Mouse (Mus musculus): ENCODE data around the gene Polr3g. TPM values are rescaled to one million over a fixed set of nuclear protein-coding genes. Genes with fewer than 3 reads are reported as not detected.

Gene Polr3g
- 17.8 TPM for polyA plus RNA-seq (2014; fragmentation: Illumina TruSeq; extraction: RNeasy Lipid Tissue Mini Kit (QIAGEN cat#74804); ENCODE audit: low read depth, low replicate concordance)

GRCm38 (mm10) chr13:81710775-81711545 lies at the start of gene Polr3g, which contains the start of gene Mblac2:
Gene Polr3g, minus strand, starts transcription at chr13:81711013.
Gene Mblac2, plus strand, starts transcription at chr13:81711341.

GRCm38 (mm10) chr13:81657351-81658052 lies 53.3 kb downstream of the Polr3g start, which contains the start of gene Lysmd3:
Gene Lysmd3, plus strand, starts transcription at chr13:81657663.

DNA sequence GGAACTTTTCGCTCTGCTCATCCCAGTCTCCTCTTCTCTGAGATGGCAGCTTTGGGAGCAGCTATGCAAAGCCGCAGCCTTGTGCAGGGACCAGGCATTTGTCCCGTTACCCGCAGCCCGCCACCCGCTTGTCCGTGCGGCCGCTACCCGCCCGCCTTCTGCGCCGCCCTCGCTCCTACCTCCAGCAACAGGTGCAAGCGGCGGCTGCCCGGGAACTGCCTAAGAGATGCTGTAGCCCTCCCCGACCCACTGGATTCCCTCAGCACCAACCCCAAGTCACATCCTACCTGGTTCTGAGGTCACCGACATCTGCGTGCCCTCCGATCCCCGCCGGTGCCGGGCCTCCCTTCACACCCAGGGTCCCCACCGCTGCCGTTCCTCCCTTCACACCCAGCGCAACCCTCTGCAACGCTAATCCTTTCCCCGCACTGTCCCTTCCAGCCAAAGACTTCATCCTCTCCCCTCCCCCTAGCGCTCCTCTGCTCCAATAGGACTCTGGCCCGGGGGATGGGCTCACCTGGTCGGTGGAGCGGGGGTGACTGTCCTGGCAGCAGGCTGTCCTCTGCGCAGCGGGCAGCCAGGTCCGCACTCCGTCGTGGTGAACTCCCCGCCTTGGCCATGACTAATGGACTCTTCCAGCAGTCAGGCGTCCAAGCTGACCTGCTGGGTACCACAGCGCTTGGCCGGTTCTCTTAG lies 77.9 kb downstream of the Polr3g start, which contains the start of gene Adgrv1:
TSS of gene Adgrv1 (minus strand) at position 435 of the 696 bp plus-strand sequence.

Other genes with a start within 250 kb of the Polr3g start
- gene Adgrv1, start 77.9 kb downstream of the Polr3g start, polyA plus RNA-seq (2014; fragmentation: Illumina TruSeq; extraction: RNeasy Lipid Tissue Mini Kit (QIAGEN cat#74804); ENCODE audit: low read depth, low replicate concordance): 2.0 TPM
- 54.9 TPM for gene Lysmd3, start 53.4 kb downstream of the Polr3g start, polyA plus RNA-seq (2014; fragmentation: Illumina TruSeq; extraction: RNeasy Lipid Tissue Mini Kit (QIAGEN cat#74804); ENCODE audit: low read depth, low replicate concordance)
- gene Mblac2, start 328 bp upstream of the Polr3g start, polyA plus RNA-seq (2014; fragmentation: Illumina TruSeq; extraction: RNeasy Lipid Tissue Mini Kit (QIAGEN cat#74804); ENCODE audit: low read depth, low replicate concordance): 18.0 TPM
- gene Cetn3, start 72.1 kb upstream of the Polr3g start, polyA plus RNA-seq (2014; fragmentation: Illumina TruSeq; extraction: RNeasy Lipid Tissue Mini Kit (QIAGEN cat#74804); ENCODE audit: low read depth, low replicate concordance): 98.5 TPM